ENCODE assay signal across 8 mouse cellular contexts in the genomic region with DNA sequence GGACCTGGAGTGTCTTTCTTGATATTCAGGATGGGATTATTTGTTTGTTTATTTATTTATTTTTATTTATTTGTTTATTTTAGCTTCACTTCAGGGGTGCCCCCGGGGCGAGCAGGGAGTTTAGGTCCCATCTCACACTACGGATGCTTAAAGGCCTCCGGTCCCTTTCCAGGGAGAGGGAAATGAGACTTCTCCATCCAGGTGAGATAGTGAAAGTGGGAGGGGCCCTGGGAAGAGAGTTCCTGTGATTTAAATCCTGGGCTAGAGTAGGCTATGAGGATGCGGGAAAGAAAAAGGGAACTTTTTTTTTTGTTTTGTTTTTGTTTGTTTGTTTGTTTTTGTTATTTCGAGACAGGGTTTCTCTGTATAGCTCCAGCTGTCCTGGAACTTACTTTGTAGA. TPM values are rescaled to one million over a fixed set of nuclear protein-coding genes. Genes with fewer than 3 reads are reported as not detected.
DNase-seq lines count a peak whose midpoint lies in the region; ATAC-seq and TF ChIP-seq lines count a peak whose summit lies in the region.

No protein-coding gene starts in this region.

- no peaks in the 10 kb centered on the region for H3K9me3 ChIP-seq in liver, embryonic 11.5 days (ENCODE audit: control insufficient read depth, low read length)
- no peaks in the 10 kb centered on the region for H3K9me3 ChIP-seq in stomach, postnatal 0 days (ENCODE audit: control insufficient read depth, low read length)

- TF ChIP-seq CTCF in spleen, adult 2 months (IDR thresholded peaks at IDR 0.05; ENCODE audit: extremely low read depth, insufficient read depth, insufficient read length, insufficient replicate concordance) = no peak
- no peak for TF ChIP-seq CTCF in stomach, postnatal 0 days (IDR thresholded peaks at IDR 0.05; ENCODE audit: low read depth)

- 22% methylated on average over 6 of the region's 6 CpGs for WGBS in spleen, adult 2 months
- WGBS in liver, embryonic 11.5 days = 22% methylated on average over 6 of the region's 6 CpGs
- 23% methylated on average over 6 of the region's 6 CpGs for WGBS in stomach, postnatal 0 days

- peak overlapping the region; percentile 68 for H3K4me3 ChIP-seq in spleen, adult 2 months (ENCODE audit: extremely low read depth, insufficient read depth, insufficient read length)
- peak overlapping the region; percentile 62 for H3K4me3 ChIP-seq in liver, embryonic 11.5 days (ENCODE audit: low read depth, low read length)
- peak overlapping the region; percentile 43 for H3K4me3 ChIP-seq in stomach, postnatal 0 days (ENCODE audit: low read depth, low read length)

- H3K27me3 ChIP-seq in spleen, adult 2 months (ENCODE audit: control insufficient read depth, insufficient read depth, low read length) = no peaks in the 10 kb centered on the region
- H3K27me3 ChIP-seq in liver, embryonic 11.5 days (replicated peaks; ENCODE audit: control insufficient read depth, insufficient read depth, low read length) = no peaks in the 10 kb centered on the region
- no peaks in the 10 kb centered on the region for H3K27me3 ChIP-seq in stomach, postnatal 0 days (ENCODE audit: control insufficient read depth, insufficient read depth, low read length)

- peaks cover 11% of the 10 kb centered on the region for H3K36me3 ChIP-seq in spleen, adult 2 months (ENCODE audit: control insufficient read depth, insufficient read depth, low read length)
- H3K36me3 ChIP-seq in liver, embryonic 11.5 days (ENCODE audit: control insufficient read depth, insufficient read depth, low read length) = peaks cover 4% of the 10 kb centered on the region; the same call in 1 of the 2 replicates
- no peaks in the 10 kb centered on the region for H3K36me3 ChIP-seq in stomach, postnatal 0 days (ENCODE audit: control insufficient read depth, insufficient read depth, low read length)

- peak overlapping the region; percentile 72 for H3K4me2 ChIP-seq in liver, embryonic 11.5 days
- H3K4me2 ChIP-seq in stomach, postnatal 0 days (replicated peaks; ENCODE audit: low read depth) = peak overlapping the region; percentile 62

- peak; percentile 11 for DNase-seq in adrenal gland, postnatal 14 days
- no peak for DNase-seq in adrenal gland, adult 8-10 months
- no peak for DNase-seq in spleen, adult 2 months (ENCODE audit: low read depth in 1 of 2, low spot score in 2 of 2)
- no peak for DNase-seq in spleen, adult 18-20 months
- DNase-seq in liver, embryonic 11.5 days (ENCODE audit: low spot score) = no peak
- DNase-seq in stomach, postnatal 0 days (ENCODE audit: low spot score) = peak; percentile 22
- DNase-seq in thymus, postnatal 0 days (ENCODE audit: low spot score) = no peak
- no peak for DNase-seq in B cell, adult 2 months

- H3K9ac ChIP-seq in liver, embryonic 11.5 days (ENCODE audit: low read depth, low read length) = peak overlapping the region; percentile 65
- H3K9ac ChIP-seq in stomach, postnatal 0 days (ENCODE audit: low read length) = peak overlapping the region; percentile 56

- TF ChIP-seq EP300 in stomach, postnatal 0 days (optimal IDR thresholded peaks at IDR 0.05) = no peak

- H3K4me1 ChIP-seq in spleen, adult 2 months (ENCODE audit: control insufficient read depth, insufficient read depth, insufficient read length) = peaks cover 10% of the 10 kb centered on the region
- peaks cover 26% of the 10 kb centered on the region for H3K4me1 ChIP-seq in liver, embryonic 11.5 days (replicated peaks; ENCODE audit: control insufficient read depth, insufficient read depth, low read length)
- H3K4me1 ChIP-seq in stomach, postnatal 0 days (replicated peaks; ENCODE audit: control insufficient read depth, insufficient read depth) = no peaks in the 10 kb centered on the region

- peak; percentile 21; the same call in 1 of the 2 replicates for ATAC-seq in liver, embryonic 11.5 days (replicated peaks; ENCODE audit: low FRiP score)
- ATAC-seq in stomach, postnatal 0 days (ENCODE audit: low FRiP score, low TSS enrichment) = no peak

- peak overlapping the region; percentile 48; the same call in 1 of the 2 replicates for H3K27ac ChIP-seq in spleen, adult 2 months (ENCODE audit: insufficient read depth, low read length)
- peak overlapping the region; percentile 93 for H3K27ac ChIP-seq in liver, embryonic 11.5 days (ENCODE audit: low read depth, low read length)
- H3K27ac ChIP-seq in stomach, postnatal 0 days (replicated peaks) = peak overlapping the region; percentile 83

- TF ChIP-seq POLR2A in spleen, adult 2 months (IDR thresholded peaks at IDR 0.05; ENCODE audit: low read depth, low read length) = no peak

RNA-seq across cellular contexts. Expression of a gene that starts 0.6 kb away (rescaled TPM):
- 75.6 and 89.5 TPM in 2 replicates for total RNA-seq in adrenal gland, postnatal 14 days (2021)
- 100 to 1,000 TPM in 2 of 4 experiments, 10 to 100 TPM in 2; 71.8 to 170 (median 96.4) TPM for total RNA-seq in adrenal gland, adult 8-10 months (2022)
- 170 and 215 TPM in 2 replicates for polyA plus RNA-seq in spleen, adult 2 months (2012; rRNA removed)
- polyA plus RNA-seq in liver, embryonic 11.5 days (2014; fragmentation: Nextera tagmentation; extraction: Ambion mirVana) = 155 and 157 TPM in 2 replicates
- 339 and 365 TPM in 2 replicates for polyA plus RNA-seq in stomach, postnatal 0 days (2015; fragmentation: Nextera tagmentation; extraction: Ambion mirVana)
- polyA plus RNA-seq in thymus, postnatal 0 days (2015; fragmentation: Nextera tagmentation; extraction: Ambion mirVana) = 88.9 and 90.3 TPM in 2 replicates

RNA-seq across cellular contexts. Expression of a gene that starts 11.0 kb away (rescaled TPM):
- total RNA-seq in adrenal gland, postnatal 14 days (2021) = 726 and 812 TPM in 2 replicates
- 100 to 1,000 TPM; 594 to 678 (median 630) TPM for total RNA-seq in adrenal gland, adult 8-10 months (2022)
- 378 and 426 TPM in 2 replicates for polyA plus RNA-seq in spleen, adult 2 months (2012; rRNA removed)
- 187 and 220 TPM in 2 replicates for polyA plus RNA-seq in liver, embryonic 11.5 days (2014; fragmentation: Nextera tagmentation; extraction: Ambion mirVana)
- polyA plus RNA-seq in stomach, postnatal 0 days (2015; fragmentation: Nextera tagmentation; extraction: Ambion mirVana) = 90.7 and 96.2 TPM in 2 replicates
- polyA plus RNA-seq in thymus, postnatal 0 days (2015; fragmentation: Nextera tagmentation; extraction: Ambion mirVana) = 263 and 265 TPM in 2 replicates

RNA-seq across cellular contexts. Expression of a gene that starts 14.2 kb away (rescaled TPM):
- 1.5 and 1.6 TPM in 2 replicates for total RNA-seq in adrenal gland, postnatal 14 days (2021)
- 1 to 10 TPM; 1.1 to 1.9 (median 1.6) TPM for total RNA-seq in adrenal gland, adult 8-10 months (2022)
- polyA plus RNA-seq in spleen, adult 2 months (2012; rRNA removed) = 0.56 and 0.66 TPM in 2 replicates
- polyA plus RNA-seq in liver, embryonic 11.5 days (2014; fragmentation: Nextera tagmentation; extraction: Ambion mirVana) = 1.1 and 1.6 TPM in 2 replicates
- 0.42 and 0.80 TPM in 2 replicates for polyA plus RNA-seq in stomach, postnatal 0 days (2015; fragmentation: Nextera tagmentation; extraction: Ambion mirVana)
- 1.8 and 2.1 TPM in 2 replicates for polyA plus RNA-seq in thymus, postnatal 0 days (2015; fragmentation: Nextera tagmentation; extraction: Ambion mirVana)

RNA-seq across cellular contexts. Expression of a gene that starts 44.1 kb away (rescaled TPM):
- not detected in 2 replicates for total RNA-seq in adrenal gland, postnatal 14 days (2021)
- 1 to 10 TPM in 3 of 4 experiments, not detected in 1; 3.5 to 9.2 (median 8.3) TPM for total RNA-seq in adrenal gland, adult 8-10 months (2022)
- polyA plus RNA-seq in spleen, adult 2 months (2012; rRNA removed) = not detected in 2 replicates
- polyA plus RNA-seq in liver, embryonic 11.5 days (2014; fragmentation: Nextera tagmentation; extraction: Ambion mirVana) = not detected in 2 replicates
- not detected in 2 replicates for polyA plus RNA-seq in stomach, postnatal 0 days (2015; fragmentation: Nextera tagmentation; extraction: Ambion mirVana)
- 2.0 TPM in 1 of 2 replicates, not detected in the other for polyA plus RNA-seq in thymus, postnatal 0 days (2015; fragmentation: Nextera tagmentation; extraction: Ambion mirVana)

RNA-seq across cellular contexts. Expression of a gene that starts 53.4 kb away (rescaled TPM):
- 72.6 and 73.7 TPM in 2 replicates for total RNA-seq in adrenal gland, postnatal 14 days (2021)
- total RNA-seq in adrenal gland, adult 8-10 months (2022) = 10 to 100 TPM; 75.8 to 97.0 (median 91.9) TPM
- 19.6 and 22.7 TPM in 2 replicates for polyA plus RNA-seq in spleen, adult 2 months (2012; rRNA removed)
- 9.7 and 10.6 TPM in 2 replicates for polyA plus RNA-seq in liver, embryonic 11.5 days (2014; fragmentation: Nextera tagmentation; extraction: Ambion mirVana)
- 4.4 and 4.7 TPM in 2 replicates for polyA plus RNA-seq in stomach, postnatal 0 days (2015; fragmentation: Nextera tagmentation; extraction: Ambion mirVana)
- polyA plus RNA-seq in thymus, postnatal 0 days (2015; fragmentation: Nextera tagmentation; extraction: Ambion mirVana) = 9.7 and 10.9 TPM in 2 replicates

Comparison
In these comparisons a context has a peak if more than half of its experiments do, and no peak if none do; other contexts are left out.
1. DNase-seq: peak in adrenal gland, postnatal 14 days (single experiment) and stomach, postnatal 0 days (single experiment); none in adrenal gland, adult 8-10 months (single experiment), spleen, adult 2 months (0 of 2), spleen, adult 18-20 months (0 of 2), liver, embryonic 11.5 days (single experiment), thymus, postnatal 0 days (single experiment) and B cell, adult 2 months (0 of 2).
2. Peak in every context shown above with its lines, with median percentiles within 50 percentile points of each other: H3K27ac ChIP-seq and H3K4me3 ChIP-seq.